Mouse (Mus musculus): ENCODE measurements at regions not wholly inside any gene's neighbourhood (a gene's known extent, or its start where the extent isn't known, plus 50 kb on each side); places are given as distances from the start of the nearest gene placed in this dataset.
A peak's percentile ranks its signal among the peaks of the same experiment; 100 is the strongest.

- no peak for DNase-seq (ENCODE audit: low spot score)
Measured at GRCm38 (mm10) chr2:128217784-128218467, 92.1 kb downstream of the Bcl2l11 start.

- no peak for DNase-seq (ENCODE audit: low spot score)
Measured at GRCm38 (mm10) chr2:128218961-128219360, 93.1 kb downstream of the Bcl2l11 start.

DNA sequence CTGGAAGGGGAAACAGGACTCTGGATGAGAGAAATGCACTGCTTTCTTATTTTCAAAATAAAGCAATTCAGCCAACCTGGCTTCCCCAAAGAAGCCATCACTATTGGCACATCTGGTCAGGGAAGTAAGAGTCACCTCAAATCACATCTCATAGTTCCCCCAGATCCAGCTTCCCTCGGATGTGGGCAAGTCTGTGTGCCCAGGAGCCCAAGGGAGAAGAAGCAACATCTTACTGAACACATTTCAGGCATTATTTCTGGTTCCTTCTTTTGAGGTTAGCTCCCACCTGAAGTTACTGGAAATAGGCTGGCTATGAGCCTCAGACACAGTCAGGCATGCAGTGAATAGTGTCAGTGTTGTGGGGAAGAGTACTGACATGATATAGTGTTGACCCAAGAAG is 95.2 kb downstream of the Bcl2l11 start:
- no peak for DNase-seq (ENCODE audit: low spot score)

DNA sequence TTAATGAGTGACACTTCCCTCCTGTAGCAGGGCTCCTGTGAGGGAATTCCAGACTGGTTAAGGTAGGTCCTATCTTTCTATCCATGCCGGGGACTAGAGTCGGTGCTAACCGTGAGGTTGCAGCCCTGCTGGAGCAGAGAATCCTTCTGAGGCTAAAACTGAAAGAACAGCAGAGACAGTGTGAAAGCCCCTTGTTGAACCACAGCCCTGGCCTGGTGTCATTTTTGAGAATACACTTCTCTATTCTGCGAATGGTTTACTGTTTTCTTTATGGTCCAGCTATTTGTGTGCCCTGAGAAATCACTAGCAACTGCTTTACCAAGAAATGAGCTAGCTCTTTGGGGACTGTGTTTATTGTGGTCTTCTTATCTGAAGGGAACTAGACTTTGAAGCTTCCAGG is 95.8 kb downstream of the Bcl2l11 start:
- no peak for DNase-seq (ENCODE audit: low spot score)

DNA sequence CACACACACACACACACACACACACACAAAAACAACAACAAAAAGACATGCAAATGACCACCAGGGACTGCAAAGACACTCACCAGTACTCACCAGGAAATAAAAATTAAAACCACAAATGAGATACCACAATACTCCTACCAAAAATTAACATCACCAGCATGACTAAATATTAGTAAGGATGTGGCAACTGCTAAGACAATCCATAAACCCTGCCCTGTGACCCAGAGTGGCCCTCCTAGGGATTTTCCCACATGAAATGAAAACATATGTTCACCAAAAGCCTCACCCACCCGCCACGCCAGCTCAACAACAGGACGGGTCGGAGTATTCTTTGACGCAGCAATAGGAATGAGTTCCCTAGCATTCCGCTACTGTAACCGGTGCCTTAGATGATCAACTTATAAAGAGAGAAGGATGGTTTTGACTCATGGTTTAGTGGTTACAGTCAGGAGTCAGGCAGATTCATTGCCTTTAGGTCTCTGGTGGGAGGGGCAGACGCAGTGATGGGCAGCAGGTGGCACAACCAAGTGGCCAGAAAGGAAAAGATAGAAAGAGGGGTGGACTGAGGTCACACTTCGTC is 100.7 kb downstream of the Bcl2l11 start:
- DNase-seq (ENCODE audit: low spot score) = no peak

GRCm38 (mm10) chr2:128229730-128230129 is 103.9 kb downstream of the Bcl2l11 start:
- DNase-seq (ENCODE audit: low spot score) = no peak

DNA sequence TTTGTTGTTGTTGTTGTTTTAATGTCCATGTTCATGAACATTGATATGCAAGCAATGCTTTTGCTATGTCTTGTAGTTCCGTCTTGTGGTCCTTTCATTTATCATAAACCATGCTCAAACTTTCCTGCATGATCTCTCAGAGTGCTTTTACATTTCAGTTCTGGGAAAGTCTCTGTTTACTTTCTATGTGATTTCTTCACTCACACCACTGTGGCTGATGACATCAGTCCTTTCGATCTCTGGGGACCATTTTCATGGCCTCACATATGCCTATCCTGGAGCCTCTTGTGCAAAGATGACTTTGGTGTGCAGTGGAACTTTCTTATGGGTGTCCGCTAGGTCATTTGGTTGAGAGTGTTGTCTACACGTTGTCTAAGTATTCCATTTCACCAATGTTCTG is 105.1 kb downstream of the Bcl2l11 start:
- DNase-seq (ENCODE audit: low spot score) = no peak

DNA sequence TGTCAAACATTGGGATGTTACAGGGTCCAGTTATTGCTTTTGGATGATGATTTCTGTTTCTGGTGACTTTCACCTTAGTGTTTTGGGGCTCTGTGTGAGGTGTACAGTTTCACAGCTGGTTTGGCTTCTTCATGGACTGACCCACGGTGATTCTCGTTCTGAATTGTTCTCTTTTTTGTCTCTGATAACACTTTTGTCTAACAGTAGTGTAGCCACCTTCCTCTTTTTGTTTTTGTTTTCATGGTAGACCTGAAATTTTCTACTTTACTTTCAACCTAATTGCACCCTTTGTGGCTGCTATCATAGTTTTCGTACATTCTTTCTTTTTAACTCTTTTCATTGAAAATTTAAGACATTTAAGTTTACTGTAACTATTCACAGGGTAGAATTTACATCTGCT is 105.5 kb downstream of the Bcl2l11 start:
- no peak for DNase-seq (ENCODE audit: low spot score)

DNA sequence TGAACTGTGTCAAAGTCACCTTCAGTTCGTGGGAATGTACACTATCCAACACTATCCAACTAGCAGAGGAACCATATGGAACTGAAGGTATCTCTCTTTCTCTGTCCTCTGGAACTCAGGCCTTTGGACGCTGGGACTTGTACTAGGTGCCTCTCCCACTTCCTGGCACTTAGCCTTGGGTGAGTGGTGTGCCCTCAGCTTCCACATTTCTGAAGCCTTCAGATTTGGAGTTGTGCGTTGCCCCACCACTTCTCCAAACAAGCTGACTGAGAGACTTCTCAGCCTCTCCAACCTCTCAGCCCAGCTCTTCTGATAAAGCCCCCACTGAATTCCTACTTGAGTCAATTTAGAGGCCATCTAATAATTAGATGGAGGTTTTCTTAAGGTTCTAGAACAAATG is 106.2 kb downstream of the Bcl2l11 start:
- DNase-seq (ENCODE audit: low spot score) = no peak

DNA sequence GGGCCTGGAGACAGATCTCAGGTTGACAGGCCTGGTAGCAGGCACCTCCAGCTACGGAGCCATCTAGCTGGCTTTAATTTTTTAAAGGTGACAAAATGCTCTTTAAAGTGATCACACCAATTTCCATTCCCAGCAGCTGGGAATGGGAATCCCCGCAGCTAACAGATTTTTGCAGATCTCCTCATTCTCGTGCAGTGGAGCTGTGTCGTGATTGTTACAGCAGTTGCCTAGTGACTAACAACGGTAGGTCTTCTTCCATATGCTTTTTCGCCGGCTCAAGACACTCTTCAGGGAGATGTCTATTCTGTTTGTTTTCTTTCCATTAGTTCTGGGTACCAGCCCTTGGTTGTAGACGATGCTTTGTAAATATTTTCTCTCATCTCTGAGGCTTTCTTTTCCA is 109.3 kb downstream of the Bcl2l11 start:
- no peak for DNase-seq (ENCODE audit: low spot score)

- DNase-seq (ENCODE audit: low spot score) = no peak
Measured at GRCm38 (mm10) chr2:128239451-128239850, 113.6 kb downstream of the Bcl2l11 start.

DNA sequence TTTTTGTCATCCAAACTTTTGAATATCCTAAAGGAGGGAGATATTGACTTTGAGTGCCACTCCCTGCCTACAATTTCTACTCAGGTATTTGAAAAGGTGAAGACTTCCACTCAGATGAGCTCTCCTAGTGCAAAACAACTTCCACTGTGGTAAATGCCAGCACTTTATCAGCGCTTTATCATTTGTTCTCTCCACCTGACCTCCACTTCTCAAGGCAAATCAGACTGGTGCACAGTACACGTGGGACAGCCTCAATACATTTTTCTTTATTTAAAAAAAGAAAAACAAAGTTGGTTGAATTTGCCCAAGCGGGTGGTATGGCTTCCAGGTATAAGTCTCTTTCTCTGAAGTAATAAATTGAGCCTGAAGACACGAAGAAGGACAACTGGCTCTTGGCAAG is 114.2 kb downstream of the Bcl2l11 start:
- no peak for DNase-seq (ENCODE audit: low spot score)

GRCm38 (mm10) chr2:128240536-128241279 is 114.9 kb downstream of the Bcl2l11 start:
- peak; percentile 74 for DNase-seq (ENCODE audit: low spot score)

- no peak for DNase-seq (ENCODE audit: low spot score)
Measured at GRCm38 (mm10) chr2:128241280-128241665, 115.4 kb downstream of the Bcl2l11 start.

- no peak for DNase-seq (ENCODE audit: low spot score)
Measured at GRCm38 (mm10) chr2:128245544-128245943, 119.7 kb downstream of the Bcl2l11 start.

- no peak for DNase-seq (ENCODE audit: low spot score)
Measured at GRCm38 (mm10) chr2:128247967-128248366, 122.1 kb downstream of the Bcl2l11 start.

GRCm38 (mm10) chr2:128249188-128249587 is 123.3 kb downstream of the Bcl2l11 start:
- no peak for DNase-seq (ENCODE audit: low spot score)

DNA sequence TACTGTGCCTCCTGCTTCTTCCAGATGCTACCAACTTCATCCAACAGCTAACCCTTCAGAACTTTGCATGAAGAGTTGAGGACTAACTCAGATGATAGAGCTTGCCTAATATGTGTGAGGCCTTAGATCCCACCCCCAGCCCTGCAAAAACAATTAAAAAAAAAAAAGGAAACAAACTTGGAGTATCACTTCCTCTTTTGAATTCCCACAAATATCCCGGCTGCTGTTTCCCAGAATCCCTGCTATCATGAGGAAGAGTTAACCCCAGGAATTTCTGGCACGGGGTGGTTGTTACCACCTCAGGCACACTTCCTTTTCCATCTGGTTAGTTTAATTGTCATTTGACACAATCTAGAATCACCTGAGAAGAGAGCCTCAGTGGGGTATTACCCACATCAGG is 123.8 kb downstream of the Bcl2l11 start:
- DNase-seq (ENCODE audit: low spot score) = no peak

DNA sequence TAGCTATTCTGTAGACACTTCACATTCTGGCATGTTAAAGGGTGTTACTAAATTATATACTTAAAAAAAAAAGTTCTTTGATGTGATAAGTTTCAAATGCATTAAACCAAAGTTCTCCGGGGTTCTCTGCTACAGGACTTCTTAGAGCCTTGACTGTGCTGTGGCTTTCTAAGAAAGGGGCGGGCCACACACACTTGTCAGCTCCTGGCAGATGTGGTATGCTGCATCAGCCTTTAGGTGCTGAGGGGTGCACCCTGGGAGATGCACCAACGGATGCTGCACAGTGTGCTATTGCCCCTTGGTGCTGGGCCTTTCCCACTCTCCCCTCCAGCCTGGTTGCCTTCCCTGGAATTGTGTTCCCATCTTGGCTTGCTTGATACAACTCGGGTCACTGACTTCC is 125.0 kb downstream of the Bcl2l11 start:
- no peak for DNase-seq (ENCODE audit: low spot score)

DNA sequence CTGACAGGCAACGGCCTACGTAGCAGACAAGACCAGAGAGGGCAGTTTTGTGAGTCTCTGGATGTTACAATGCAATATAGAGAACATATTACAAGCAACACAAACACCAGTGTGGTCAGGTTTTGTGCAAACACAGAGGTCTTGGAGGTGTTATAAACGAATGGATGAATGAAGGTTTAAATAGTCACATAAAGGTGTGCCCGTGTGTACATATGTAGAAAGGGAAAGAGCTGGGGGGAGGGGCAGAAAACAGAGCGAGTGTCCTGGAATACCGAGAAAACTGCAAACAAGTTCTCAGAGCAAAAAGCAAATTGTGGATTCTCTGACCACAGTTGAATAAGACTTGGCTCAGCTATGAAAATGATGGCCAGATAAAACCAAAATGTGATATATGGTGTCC is 130.8 kb downstream of the Bcl2l11 start:
- DNase-seq (ENCODE audit: low spot score) = no peak

DNA sequence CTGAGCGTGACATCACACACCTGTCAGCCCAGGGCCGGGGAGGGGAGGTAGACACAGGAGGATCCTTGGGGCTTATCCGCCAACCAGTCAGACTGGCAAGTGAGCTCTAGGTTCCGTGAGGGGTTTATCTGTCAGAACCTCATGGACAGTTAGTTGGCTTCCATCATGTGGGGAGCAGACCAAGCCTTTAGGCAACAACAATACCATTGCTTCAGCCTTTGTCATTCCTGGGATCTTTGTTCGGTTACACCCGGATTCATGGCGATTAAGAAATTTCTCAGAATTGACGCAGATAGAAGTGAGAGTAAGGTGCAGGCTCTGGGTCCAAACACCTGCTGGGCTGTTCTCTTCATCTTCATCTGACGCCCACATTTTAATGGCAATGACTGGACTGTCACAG is 131.4 kb downstream of the Bcl2l11 start:
- DNase-seq (ENCODE audit: low spot score) = no peak

DNA sequence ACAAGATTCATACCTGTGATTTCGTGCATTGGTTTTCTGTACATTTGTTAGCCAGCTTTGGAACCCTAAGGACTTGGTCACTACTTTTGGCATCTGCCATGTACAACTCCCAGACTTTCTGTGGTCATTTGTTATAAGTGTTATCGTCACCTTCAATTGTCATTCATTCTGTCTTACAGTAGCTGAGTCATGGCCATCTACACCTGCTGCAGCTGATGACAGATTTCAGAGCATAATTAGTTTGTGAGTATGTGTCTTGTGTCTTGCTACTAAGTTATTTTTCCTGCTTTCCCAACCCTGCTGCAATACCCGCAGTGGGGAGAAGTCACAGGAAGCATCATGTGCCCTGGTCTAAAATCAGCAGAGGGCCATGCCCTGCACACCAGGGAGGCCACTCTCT is 138.0 kb downstream of the Bcl2l11 start:
- no peak for DNase-seq (ENCODE audit: low spot score)

All from urinary bladder, postnatal 25 days (tissue).